ENCODE assay signal across 8 mouse cellular contexts in genomic region chr1:90775477-90776241, GRCm38 (mm10).
DNase-seq lines count a peak whose midpoint lies in the region; ATAC-seq lines count a peak whose summit lies in the region.

No protein-coding gene starts in this region.

- H3K27me3 ChIP-seq in embryonic facial prominence, embryonic 11.5 days (ENCODE audit: control insufficient read depth, insufficient read depth, low read length), result no peaks in the 10 kb centered on the region
- H3K27me3 ChIP-seq in heart, embryonic 10.5 days (ENCODE audit: insufficient read depth, poor library complexity, severe bottlenecking), result no peaks in the 10 kb centered on the region

- 7% methylated on average over 10 of the region's 10 CpGs for WGBS in embryonic facial prominence, embryonic 11.5 days
- 15% methylated on average over 10 of the region's 10 CpGs for WGBS in heart, embryonic 10.5 days

- no peaks in the 10 kb centered on the region for H3K4me1 ChIP-seq in embryonic facial prominence, embryonic 11.5 days (ENCODE audit: control insufficient read depth, insufficient read depth, low read length)
- H3K4me1 ChIP-seq in heart, embryonic 10.5 days, result peaks cover 17% of the 10 kb centered on the region

- H3K9ac ChIP-seq in embryonic facial prominence, embryonic 11.5 days (replicated peaks; ENCODE audit: low read length), result no peak overlapping the region; the same call in 1 of the 2 replicates

- ATAC-seq in embryonic facial prominence, embryonic 11.5 days (replicated peaks; ENCODE audit: insufficient number of reproducible peaks, low FRiP score, low TSS enrichment, low read depth), result peak; percentile 94
- ATAC-seq in inflammation-experienced regulatory T-cells, adult 6 months, result no peak

- no peak overlapping the region for H3K4me2 ChIP-seq in embryonic facial prominence, embryonic 11.5 days (ENCODE audit: low read depth, low read length)

- no peak overlapping the region for H3K27ac ChIP-seq in embryonic facial prominence, embryonic 11.5 days (replicated peaks; ENCODE audit: low read depth, low read length)
- H3K27ac ChIP-seq in heart, embryonic 10.5 days, result peak overlapping the region; percentile 79

- DNase-seq in layer of hippocampus, postnatal 10 days (ENCODE audit: low spot score in 2 of 2), result peak; percentile 55 to 59
- DNase-seq in layer of hippocampus, adult 11-12 months (ENCODE audit: low spot score), result no peak
- peak; percentile 55 for DNase-seq in embryonic facial prominence, embryonic 11.5 days (ENCODE audit: low spot score)
- DNase-seq in heart, embryonic 10.5 days (ENCODE audit: low spot score), result no peak
- peak; percentile 7 to 44 for DNase-seq in kidney, postnatal 25 days
- peak; percentile 51 for DNase-seq in neural tube, embryonic 10.5 days (ENCODE audit: extremely low spot score, low spot score)
- no peak for DNase-seq in urinary bladder, adult 2 months (ENCODE audit: low spot score)

- H3K36me3 ChIP-seq in embryonic facial prominence, embryonic 11.5 days (replicated peaks; ENCODE audit: control insufficient read depth, insufficient read depth, low read depth, low read length), result no peaks in the 10 kb centered on the region
- H3K36me3 ChIP-seq in heart, embryonic 10.5 days, result no peaks in the 10 kb centered on the region

- H3K9me3 ChIP-seq in embryonic facial prominence, embryonic 11.5 days (replicated peaks; ENCODE audit: control insufficient read depth, low read length), result no peaks in the 10 kb centered on the region
- H3K9me3 ChIP-seq in heart, embryonic 10.5 days, result no peaks in the 10 kb centered on the region

- H3K4me3 ChIP-seq in embryonic facial prominence, embryonic 11.5 days (ENCODE audit: low read depth, low read length), result no peak overlapping the region
- peak overlapping the region; percentile 42 for H3K4me3 ChIP-seq in heart, embryonic 10.5 days

Comparison
In these comparisons a context has a peak if more than half of its experiments do, and no peak if none do; other contexts are left out.
1. DNase-seq: peak in layer of hippocampus, postnatal 10 days (2 of 2), embryonic facial prominence, embryonic 11.5 days (single experiment), kidney, postnatal 25 days (2 of 2) and neural tube, embryonic 10.5 days (single experiment); none in layer of hippocampus, adult 11-12 months (single experiment), heart, embryonic 10.5 days (single experiment) and urinary bladder, adult 2 months (single experiment).